Mouse (Mus musculus) heart, postnatal 10 days (tissue): ENCODE data around the gene Dap. TPM values are rescaled to one million over a fixed set of nuclear protein-coding genes. Genes with fewer than 3 reads are reported as not detected.

Experiments used
- total RNA-seq, 2 experiments: library from RNA; stranded (reverse); gene quantifications; 2 replicates each; pipeline ENCODE4 v1.2.3; 2021

Gene Dap
- total RNA-seq, 2 experiments from 2014 or later: 36.2 to 41.3 TPM

Other genes starting within 250 kb of the Dap start
- 10 to 100 TPM; 16.2 to 17.4 TPM for gene Ankrd33b, start 143.4 kb downstream of the Dap start, total RNA-seq
- gene Ropn1l, start 229.4 kb downstream of the Dap start, total RNA-seq: under 1 TPM in 1 of 2 experiments, not detected in 1; 0.27 TPM